Mouse (Mus musculus) kidney, adult 8-10 months (tissue): ENCODE measurements around the gene Med16.

Experiments used
- DNase-seq, 2 experiments: peaks; one replicate each; pipeline ENCODE4 v3.0.0; 2022

Med16 gene

DNA sequence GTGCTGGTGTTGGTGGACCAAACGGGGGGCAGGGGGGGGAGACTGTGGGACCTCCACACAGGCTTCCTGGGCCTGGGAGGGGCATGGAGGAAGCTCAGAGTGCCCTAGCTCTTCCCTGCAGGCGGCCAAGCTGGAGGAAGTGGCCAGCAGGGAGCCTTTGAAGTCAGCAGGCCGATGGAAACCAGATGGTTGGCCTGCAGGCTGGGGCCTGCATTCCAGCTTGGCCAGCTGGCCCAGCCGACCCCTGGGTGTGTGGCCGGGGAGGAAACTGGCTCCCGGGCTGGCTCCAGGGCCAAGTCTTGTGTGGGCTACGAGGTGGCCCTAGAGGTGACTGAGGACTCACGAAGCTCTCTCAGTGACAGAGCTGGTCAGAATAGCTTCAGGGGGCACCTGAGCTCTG is 24.0 kb upstream of the Med16 start:
- peak; percentile 41 to 65 for DNase-seq

DNA sequence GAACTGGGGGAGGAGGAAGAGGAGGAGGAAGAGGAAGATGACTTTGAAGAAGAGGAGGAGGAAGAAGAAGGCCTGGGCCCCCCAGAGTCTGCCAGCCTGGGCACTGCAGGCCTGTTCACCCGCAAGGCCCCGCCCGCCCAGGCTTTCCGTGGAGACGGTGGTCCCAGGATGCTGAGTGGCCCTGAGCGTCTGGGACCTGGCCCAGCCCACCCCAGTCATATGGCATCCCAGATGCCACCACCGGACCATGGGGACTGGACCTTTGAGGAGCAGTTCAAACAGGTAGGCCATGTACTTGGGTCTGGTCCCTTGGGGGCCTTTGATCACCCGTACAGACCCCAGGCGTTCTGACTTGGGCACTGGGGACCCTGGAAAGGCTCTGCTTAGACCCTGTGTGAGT is 23.1 kb upstream of the Med16 start:
- no peak for DNase-seq

DNA sequence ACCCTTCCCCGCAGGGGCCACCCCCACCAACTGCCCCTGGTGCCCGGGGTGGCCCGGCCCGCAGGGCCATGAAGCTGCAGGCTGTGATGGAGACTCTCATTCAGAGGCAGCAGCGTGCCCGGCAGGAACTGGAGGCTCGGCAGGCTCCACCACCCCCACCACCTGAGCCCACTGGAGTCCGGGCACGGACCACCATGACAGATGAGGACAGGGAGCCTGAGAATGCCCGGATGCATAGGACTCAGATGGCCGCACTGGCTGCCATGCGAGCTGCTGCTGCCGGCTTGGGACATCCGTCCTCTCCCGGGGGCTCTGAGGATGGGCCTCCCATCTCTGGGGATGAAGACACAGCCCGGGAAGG is 22.1 kb upstream of the Med16 start:
- DNase-seq: no peak

DNA sequence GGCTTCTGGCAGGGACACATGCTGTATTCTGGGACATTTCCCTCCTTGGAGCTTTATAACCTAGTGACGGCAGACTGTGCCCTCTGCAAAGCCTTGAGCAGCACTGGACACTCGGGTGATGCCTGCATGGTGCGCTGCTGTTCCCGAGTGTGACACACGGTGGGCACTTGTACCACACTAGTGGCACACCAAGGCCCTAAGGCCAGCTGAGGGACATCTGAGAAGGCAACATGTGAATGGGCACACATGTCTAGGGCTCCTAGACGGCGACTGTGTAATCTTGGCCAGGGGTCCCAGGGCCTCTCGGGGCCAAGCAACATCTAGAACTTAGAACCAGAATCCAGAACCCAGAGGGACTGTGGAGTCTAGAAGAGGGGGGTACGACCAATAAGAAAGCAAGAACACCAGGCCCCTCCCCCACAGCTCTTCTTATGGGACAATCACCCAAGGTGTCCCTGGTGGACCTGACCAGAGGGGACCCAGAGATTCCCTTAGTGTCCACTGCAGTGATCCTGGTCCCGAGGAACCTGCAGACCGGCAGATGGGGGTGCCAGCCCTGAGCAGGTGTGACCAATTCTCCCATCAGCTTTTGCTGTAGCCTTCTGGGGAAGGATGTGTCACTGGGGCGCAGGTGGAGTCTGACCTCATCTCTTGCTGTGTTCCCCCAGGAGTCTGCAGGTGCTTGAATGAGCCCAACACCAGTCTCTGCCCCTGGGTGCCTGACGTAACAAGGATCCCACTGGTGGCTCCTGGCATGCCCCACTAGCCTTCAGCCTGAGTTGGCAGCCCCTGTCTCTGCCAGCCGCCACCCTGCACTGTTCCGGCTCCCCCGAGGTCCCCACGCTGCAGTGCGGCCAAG is 21.5 kb upstream of the Med16 start:
- no peak for DNase-seq

DNA sequence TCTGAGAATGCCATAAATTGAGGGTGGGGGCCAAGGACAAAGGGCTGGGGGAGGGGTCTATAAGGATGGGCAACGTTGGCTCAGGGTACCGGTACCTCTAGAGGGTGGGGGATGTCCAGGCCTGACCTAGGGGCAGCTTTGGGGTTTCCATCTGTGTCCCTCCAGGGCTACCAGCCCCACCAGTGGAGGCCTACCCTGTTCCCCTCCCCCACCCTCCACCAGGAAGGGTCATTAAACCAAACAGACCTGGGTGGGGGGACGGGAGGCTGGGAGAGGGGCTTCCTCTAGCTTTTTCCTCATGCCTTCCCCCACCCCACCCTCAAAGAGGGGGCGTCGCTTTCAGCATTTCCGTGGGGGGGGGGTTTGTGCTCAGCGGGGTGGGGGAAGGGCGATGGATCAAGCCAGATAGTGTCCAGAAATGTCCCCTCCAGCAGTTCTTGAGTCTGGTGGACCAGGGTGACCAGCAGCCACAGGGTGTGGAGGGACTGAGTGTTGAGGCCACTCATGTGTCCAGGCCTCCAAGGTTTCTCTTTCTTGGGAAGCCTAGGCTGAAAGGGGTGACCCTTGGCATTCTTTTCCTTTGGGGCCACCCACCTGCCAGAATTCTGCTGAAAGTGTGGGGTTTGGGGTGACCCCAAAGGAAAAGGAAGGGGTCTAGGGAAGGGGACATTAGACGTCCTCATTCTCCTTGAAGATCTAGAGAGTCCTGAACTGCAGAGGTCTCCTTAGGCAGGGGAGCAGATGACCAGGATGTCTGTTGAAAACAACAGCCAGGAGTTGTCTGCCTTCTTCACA is 20.4 kb upstream of the Med16 start:
- no peak for DNase-seq

DNA sequence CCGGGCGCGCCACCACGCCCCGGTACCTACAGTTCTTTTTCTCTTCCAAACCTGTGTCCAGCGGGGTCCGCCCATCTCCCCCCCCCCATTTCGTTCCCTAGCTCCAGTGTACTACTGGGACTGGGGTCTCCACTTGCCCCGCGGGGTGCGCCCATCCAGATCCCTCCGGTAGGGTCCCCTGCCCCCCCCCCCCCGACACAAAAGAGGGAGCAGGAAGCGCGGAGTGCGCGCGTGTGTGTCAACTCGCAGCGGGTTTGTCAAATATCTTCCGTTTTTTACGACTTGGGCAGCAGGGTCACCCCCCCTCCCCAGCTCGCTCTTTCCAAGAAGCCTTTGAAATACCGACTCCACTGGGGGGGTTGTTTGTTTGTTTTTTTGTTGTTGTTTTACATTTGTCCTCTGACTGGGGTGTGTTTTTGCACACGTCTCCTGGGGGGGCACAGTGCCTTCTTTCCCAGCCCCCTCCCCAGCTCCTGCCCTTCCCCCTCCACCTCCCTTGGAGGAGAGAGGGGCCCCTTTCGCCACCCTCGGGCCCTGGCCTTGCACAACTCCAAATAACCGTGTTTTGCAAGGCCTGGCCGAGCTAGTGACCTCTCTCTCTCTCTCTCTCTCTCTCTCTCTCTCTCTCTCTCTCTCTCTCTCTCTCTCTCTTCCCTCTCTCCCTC is 19.4 kb upstream of the Med16 start:
- DNase-seq: no peak

DNA sequence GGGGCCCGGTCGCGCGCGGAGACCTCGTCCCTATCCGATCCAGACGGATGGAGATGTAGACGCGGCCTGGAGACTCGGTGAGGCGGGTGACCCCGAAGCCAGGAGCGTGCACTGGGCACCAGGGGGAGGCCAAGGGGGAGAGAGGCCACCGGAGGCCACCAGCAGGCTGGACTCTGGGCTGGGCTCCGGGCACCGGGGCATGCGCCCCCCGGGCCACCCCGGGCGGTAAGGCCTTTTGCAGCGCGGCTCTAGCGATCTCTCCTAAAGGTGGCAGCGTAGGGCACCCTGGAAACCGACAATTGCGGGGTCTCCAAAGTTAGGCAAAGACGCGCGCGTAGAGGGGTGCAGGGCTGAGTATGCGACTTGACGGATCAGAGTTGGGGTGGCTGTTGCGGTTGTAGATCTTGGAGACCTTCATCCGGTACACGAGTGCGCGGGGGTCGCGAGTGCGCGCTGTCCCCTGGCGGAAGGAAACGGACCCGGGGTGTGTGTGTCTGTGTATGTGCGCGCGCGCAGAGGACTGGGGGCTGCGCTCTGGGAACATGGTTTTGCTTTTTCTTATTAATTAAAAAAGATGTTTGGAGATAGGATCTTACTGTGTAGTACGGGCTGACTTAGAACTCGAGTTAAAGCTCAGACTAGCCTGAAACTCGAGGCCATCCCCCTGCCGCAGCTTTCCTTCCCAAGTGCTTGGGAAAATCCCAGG is 18.8 kb upstream of the Med16 start:
- DNase-seq: peak in 1 of 2 experiments; percentile 44

DNA sequence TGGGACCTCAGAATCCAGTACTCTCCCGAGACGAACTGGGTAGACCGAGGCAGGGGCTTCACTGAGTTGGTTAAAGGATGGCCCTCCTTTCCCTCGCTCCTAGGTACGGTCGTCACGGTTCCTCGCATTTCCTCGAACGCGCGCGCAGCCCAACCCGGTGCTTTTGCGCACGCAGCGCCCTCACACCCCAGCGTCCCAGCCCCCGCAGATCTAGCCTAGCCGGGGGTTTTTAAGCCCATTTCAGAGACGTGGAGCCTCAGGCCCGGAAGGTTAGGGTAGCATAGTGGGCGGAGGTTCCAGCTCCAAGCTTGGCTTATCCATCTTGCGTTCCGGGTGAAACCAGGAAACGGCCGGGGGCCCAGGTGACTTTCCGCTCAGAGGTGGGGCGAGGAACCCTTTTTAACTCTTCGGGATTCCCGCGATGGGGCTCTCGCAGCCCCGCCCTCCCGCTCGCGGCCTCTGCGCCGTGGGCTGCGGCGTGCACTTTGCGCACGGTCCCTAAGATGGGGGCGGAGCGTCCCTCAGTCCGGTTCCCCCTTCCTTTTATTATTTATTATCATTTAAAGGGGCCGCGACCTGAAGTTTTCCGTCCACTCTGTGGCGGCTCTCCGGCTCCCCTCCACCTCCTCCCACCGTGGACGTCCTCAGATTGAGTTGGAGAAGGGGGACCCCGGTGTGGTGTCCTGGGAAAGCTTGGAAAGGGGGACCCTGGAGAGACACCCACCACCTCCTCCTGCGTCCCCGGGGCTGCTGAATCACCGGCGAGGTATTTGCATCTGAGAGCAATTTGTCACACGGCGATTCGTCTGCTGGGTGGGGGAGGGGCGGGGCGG is 18.0 kb upstream of the Med16 start, which contains the start of gene Arid3a:
Gene Arid3a, plus strand, starts transcription at position 553 of the 833 bp plus-strand sequence.
- peak; percentile 89 to 90 for DNase-seq

DNA sequence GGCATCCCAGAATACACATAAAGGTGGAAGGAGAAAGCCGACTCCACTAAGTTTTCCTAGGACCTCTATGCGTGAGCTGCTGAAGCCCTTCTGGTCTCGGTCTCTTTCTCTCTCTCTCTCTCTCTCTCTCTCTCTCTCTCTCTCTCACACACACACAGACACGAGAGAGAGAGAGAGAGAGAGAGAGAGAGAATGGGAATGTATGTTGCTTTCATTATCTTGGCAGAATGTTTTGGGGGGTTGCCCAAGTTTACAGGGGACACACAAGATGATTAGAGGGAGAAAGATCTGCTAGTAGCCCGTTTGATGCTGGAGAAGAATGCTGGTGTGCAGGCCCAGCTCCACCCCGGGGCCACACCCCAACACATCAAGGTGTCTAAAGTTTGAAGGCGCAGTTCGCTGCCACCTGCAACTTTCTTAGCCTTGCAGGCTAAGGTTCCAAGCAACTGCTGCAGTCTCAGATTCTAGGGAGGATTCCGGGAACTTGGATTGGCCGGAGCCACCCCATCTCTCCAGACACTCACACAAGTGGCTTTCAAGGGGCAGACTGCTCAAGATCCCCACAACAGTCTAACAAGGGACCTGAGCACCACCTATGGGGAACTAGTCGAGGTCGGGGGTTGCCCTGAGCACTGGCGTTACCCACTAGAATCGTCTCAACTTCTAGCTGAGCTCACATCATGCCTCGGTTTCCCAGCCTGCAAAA is 17.2 kb upstream of the Med16 start:
- no peak for DNase-seq

DNA sequence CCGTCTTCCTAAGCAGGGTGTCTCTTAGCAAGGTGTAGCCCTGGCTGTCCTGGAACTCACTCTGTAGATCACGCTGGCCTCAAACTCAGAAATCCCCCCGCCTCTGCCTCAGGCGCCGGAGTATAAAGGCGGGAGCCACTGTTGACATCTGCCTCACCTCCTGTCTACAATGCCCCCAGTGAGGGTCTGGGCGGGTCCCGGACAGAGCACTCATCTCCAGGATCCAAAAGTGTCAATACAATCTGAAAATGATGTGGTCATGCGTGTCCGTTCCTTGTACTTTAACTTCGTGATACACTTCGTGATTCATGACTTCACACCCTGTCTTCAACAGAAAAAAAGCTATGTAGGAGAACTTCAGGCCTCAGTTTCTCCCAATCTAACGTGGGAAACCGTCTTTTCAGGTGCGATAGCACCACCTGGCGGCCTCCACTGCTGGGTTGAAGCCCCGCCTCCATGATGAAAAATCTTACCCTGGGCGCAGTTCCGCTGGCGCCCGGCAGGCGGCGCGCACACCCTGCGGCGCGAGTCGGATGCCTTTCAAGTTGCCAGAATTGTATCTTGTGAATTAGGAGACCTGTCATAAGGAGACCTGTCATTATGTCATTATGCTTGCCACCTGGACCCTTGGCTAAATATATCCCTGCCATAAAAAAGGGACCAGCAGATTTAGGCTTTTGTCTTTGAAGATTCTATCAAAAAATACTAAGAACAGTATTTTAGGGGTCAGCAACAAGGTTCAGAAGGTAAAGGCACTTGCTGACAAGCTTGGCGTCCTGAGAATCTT is 16.5 kb upstream of the Med16 start:
- peak; percentile 86 to 95 for DNase-seq

DNA sequence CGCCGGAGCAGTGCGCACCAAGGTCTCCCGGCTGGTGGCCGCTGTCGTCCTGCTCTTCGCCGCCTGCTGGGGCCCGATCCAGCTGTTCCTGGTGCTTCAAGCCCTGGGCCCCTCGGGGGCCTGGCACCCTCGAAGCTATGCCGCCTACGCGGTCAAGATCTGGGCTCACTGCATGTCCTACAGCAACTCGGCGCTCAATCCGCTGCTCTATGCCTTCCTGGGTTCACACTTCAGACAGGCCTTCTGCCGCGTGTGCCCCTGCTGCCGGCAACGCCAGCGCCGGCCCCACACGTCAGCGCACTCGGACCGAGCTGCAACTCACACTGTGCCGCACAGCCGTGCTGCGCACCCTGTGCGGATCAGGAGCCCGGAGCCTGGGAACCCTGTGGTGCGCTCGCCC is 12.8 kb upstream of the Med16 start:
- no peak for DNase-seq

DNA sequence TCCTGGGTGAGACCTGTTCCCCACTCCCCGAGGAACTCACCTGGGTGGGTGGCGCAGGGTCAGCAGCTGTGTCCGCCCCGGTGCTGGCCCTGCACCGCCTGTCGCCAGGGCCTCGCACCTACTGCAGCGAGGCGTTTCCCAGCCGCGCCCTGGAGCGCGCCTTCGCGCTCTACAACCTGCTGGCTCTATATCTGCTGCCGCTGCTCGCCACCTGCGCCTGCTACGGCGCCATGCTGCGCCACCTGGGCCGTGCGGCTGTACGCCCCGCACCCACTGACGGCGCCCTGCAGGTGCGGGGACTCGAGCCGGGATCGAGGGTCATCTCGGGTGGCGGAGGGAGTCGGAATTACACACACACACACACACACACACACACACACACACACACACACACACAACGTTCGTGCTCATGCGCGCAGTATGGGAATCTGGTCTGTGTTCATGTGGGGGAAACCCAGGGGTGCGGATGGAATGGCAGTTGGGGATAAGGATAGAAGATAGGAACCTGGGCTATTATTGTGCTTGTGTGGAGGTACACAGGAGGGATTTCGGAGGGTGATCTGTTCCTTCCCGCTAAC is 12.3 kb upstream of the Med16 start, which contains the start of gene R3hdm4:
Gene R3hdm4, minus strand, starts transcription at position 251 of the 578 bp plus-strand sequence.
- DNase-seq: no peak

DNA sequence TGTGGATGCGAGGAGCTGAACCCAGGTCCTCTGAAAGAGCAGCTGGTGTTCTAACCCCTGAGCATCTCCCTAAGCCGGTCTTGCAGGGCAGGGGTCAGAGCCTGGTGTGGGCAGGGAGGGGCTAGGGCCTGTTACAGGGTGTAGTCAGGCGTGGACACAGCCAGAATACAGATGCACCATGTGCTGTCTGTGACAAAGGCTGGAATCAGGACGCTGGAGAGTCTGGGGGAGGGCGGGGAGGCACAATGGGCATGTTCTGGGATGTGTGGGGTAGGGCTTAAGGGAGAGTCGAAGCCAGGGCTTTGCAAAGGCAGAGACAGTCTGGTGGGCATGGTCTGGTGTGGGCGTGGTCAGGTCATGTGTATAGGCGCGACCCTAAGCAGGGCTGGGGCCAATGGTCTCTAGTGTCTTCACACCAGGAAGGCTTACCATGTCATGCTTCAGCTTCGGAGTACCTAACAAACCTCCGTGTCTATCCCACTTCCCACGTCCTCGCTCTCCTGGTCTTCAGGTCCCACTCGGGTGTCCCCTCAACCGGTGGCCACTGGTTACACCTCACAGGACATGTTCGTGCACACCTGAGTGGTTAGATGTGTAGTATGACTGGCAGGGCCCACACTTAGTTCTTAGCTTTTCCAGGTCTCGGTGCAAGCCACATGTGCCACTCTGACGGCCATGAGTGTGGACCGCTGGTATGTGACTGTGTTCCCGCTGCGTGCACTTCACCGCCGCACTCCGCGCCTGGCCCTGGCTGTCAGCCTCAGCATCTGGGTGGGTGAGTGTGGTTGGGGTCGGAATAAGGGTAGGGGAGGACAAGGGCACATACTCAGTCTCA is 11.6 kb upstream of the Med16 start:
- no peak for DNase-seq

DNA sequence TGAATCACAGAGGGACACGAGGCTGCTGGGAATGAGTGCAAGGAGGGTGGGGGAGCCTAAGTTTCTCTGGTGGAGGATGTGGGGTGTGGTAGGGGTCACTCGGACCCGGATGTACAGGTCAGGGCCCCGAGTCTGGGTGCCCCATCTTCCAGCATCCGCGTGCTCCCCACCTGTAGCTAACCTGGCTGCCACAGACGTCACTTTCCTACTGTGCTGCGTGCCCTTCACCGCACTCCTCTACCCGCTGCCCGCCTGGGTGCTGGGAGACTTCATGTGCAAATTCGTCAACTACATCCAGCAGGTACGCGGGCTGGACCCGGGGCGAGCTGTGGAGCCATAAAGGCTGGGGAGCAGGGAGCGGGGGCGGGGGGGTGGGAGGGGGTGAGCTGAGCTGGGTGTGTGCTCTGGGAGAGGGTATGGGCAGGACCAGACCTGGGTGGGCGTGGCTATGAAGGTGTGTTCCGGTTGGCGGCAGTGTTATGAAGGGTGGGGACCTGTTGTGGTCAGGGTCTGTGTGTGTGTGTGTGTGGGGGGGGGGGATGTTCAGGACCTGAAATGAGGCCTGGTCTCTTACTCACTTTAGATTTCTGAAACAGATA is 10.6 kb upstream of the Med16 start:
- no peak for DNase-seq

DNA sequence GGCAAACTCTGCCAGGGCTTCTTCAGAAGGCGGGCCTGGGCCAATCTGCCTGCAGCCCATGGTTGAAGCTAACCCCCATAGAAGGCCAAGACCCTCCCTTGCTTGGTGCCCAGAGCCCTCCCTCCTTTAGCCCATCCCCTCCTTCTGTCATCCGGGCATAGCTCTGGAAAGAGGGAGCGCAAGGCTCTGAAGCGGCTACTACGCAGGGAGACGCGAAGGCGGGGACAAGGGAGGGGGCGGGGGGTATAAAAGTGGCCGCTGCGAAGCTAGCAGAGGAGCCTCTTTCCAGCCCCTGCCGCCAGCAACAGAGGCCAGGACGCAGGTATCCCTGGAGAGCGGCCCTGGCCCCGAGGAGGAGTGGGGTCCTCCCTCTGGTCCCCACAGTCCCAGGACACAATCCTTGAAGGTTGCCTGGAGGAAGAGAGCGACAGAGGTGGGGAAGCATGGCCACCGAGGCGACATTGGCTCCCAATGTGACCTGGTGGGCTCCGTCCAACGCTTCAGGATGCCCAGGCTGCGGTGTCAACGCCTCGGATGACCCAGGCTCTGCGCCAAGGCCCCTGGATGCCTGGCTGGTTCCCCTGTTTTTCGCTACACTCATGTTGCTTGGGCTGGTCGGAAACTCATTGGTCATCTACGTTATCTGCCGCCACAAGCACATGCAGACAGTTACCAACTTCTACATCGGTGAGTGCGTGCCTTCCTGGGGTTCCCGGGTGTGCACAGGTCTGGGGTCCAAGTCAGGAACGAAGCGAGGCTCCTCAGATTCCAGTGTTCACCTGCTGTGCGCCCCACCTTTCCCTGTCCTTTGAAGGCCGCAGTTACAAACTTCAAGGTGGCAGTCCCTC is 9.7 kb upstream of the Med16 start:
- no peak for DNase-seq

DNA sequence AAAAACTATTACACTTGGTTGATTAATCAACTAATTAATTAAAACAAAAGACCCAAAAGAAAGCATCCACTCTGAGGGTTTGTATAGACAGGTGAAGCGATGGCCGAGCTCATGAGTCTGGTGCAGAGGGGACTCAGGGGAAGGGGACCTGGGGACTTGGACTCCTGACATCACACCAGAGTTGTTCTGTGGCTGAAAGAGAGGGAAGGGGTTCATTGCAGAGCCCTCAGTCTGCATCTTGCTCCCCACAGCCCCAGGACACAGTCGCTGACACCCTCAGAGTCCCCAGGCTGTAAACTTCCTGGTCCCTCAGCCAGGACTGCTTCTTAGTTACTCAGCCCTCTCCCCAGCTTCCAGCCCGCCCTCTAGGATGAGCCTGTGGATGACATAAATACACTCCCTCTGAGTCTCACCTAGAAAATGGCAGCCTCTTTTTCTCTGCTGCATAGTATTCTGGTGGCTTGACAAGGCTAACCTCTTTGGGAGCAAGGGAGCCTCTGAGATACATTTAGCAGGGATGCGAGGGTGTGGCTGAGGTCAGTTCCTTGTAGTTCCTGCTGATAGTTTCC is 8.9 kb upstream of the Med16 start:
- no peak for DNase-seq
